Comparison of ENCODE assay signal across 9 mouse cellular contexts in genomic region chr9:99449886-99450647, GRCm38 (mm10). TPM values are rescaled to one million over a fixed set of nuclear protein-coding genes. Genes with fewer than 3 reads are reported as not detected.
DNase-seq lines count a peak whose midpoint lies in the region; ATAC-seq and TF ChIP-seq lines count a peak whose summit lies in the region.
"Had no signal": no experiment of that assay in that cellular context is flagged by ENCODE, and none has a peak within 500 bp of the region (broad histone marks: within the 10 kb centered on the region; RNA-seq: fewer than 3 reads in every experiment).

No protein-coding gene starts in this region.

- H3K4me3 ChIP-seq in hindbrain, embryonic 14.5 days (replicated peaks; ENCODE audit: low read length) = no peak overlapping the region
- no peak overlapping the region for H3K4me3 ChIP-seq in hindbrain, embryonic 10.5 days
- H3K4me3 ChIP-seq in E14TG2a.4 (replicated peaks; ENCODE audit: low read length) = no peak overlapping the region
- no peak overlapping the region for H3K4me3 ChIP-seq in liver, postnatal 0 days (ENCODE audit: low read depth, low read length)
- H3K4me3 ChIP-seq: embryonic facial prominence, embryonic 15.5 days had no signal

- no peaks in the 10 kb centered on the region; the same call in 1 of the 2 replicates for H3K4me1 ChIP-seq in hindbrain, embryonic 14.5 days (replicated peaks; ENCODE audit: control insufficient read depth, insufficient read depth, low read length)
- peaks cover 5% of the 10 kb centered on the region for H3K4me1 ChIP-seq in hindbrain, embryonic 10.5 days (replicated peaks)
- peaks cover 22% of the 10 kb centered on the region for H3K4me1 ChIP-seq in E14TG2a.4 (replicated peaks; ENCODE audit: low read depth, low read length)
- H3K4me1 ChIP-seq in liver, postnatal 0 days (ENCODE audit: insufficient read depth) = no peaks in the 10 kb centered on the region

- no peak for ATAC-seq in hindbrain, embryonic 14.5 days (ENCODE audit: low FRiP score)
- ATAC-seq in liver, postnatal 0 days = no peak

- no peak overlapping the region for H3K27ac ChIP-seq in hindbrain, embryonic 14.5 days
- H3K27ac ChIP-seq in hindbrain, embryonic 10.5 days = no peak overlapping the region
- no peak overlapping the region for H3K27ac ChIP-seq in liver, postnatal 0 days (ENCODE audit: low read depth)
- H3K27ac ChIP-seq: embryonic facial prominence, embryonic 15.5 days had no signal

- DNase-seq in hindbrain, embryonic 14.5 days (ENCODE audit: low spot score) = peak; percentile 67
- no peak for DNase-seq in hindbrain, embryonic 10.5 days (ENCODE audit: low spot score)
- peak; percentile 90 for DNase-seq in R1 (ENCODE audit: low read depth, low spot score)
- DNase-seq in liver, postnatal 0 days = no peak
- DNase-seq in right cerebral cortex, postnatal 36 days (ENCODE audit: low spot score in 2 of 2) = no peak
- no peak for DNase-seq in natural killer cell, adult 2 months (ENCODE audit: low spot score in 2 of 2)

- H3K9ac ChIP-seq in hindbrain, embryonic 14.5 days = no peak overlapping the region
- no peak overlapping the region for H3K9ac ChIP-seq in liver, postnatal 0 days (replicated peaks)
- H3K9ac ChIP-seq: embryonic facial prominence, embryonic 15.5 days had no signal

- H3K4me2 ChIP-seq in hindbrain, embryonic 14.5 days (replicated peaks) = no peak overlapping the region
- H3K4me2 ChIP-seq in liver, postnatal 0 days (ENCODE audit: low read depth, low read length) = no peak overlapping the region

- peak; percentile 57 for TF ChIP-seq CTCF in E14TG2a.4 (conservative IDR thresholded peaks at IDR 0.05; ENCODE audit: low read length)
- peak; percentile 38 for TF ChIP-seq CTCF in liver, postnatal 0 days (IDR thresholded peaks at IDR 0.05; ENCODE audit: low read depth)

- H3K27me3 ChIP-seq in hindbrain, embryonic 14.5 days (ENCODE audit: control insufficient read depth, insufficient read depth, low read length) = no peaks in the 10 kb centered on the region
- H3K27me3 ChIP-seq in hindbrain, embryonic 10.5 days (ENCODE audit: insufficient read depth, poor library complexity, severe bottlenecking) = peaks cover 25% of the 10 kb centered on the region
- H3K27me3 ChIP-seq in E14TG2a.4 (ENCODE audit: insufficient read depth, low read length) = peaks cover 20% of the 10 kb centered on the region
- no peaks in the 10 kb centered on the region for H3K27me3 ChIP-seq in liver, postnatal 0 days (ENCODE audit: insufficient read depth, low read length)

- TF ChIP-seq EP300 in liver, postnatal 0 days (IDR thresholded peaks at IDR 0.05; ENCODE audit: low read depth) = no peak

- no peaks in the 10 kb centered on the region for H3K36me3 ChIP-seq in hindbrain, embryonic 14.5 days (replicated peaks; ENCODE audit: control insufficient read depth, insufficient read depth)
- no peaks in the 10 kb centered on the region for H3K36me3 ChIP-seq in hindbrain, embryonic 10.5 days
- H3K36me3 ChIP-seq in E14TG2a.4 (ENCODE audit: insufficient read depth, low read length) = no peaks in the 10 kb centered on the region
- no peaks in the 10 kb centered on the region for H3K36me3 ChIP-seq in liver, postnatal 0 days (replicated peaks; ENCODE audit: insufficient read depth, low read length)
- H3K36me3 ChIP-seq: embryonic facial prominence, embryonic 15.5 days had no signal

- H3K9me3 ChIP-seq in hindbrain, embryonic 14.5 days (ENCODE audit: control insufficient read depth, low read length) = no peaks in the 10 kb centered on the region
- H3K9me3 ChIP-seq in hindbrain, embryonic 10.5 days = no peaks in the 10 kb centered on the region
- H3K9me3 ChIP-seq in E14TG2a.4 (ENCODE audit: low read length) = no peaks in the 10 kb centered on the region
- H3K9me3 ChIP-seq in liver, postnatal 0 days (ENCODE audit: low read length) = no peaks in the 10 kb centered on the region
- H3K9me3 ChIP-seq: embryonic facial prominence, embryonic 15.5 days had no signal

- WGBS in hindbrain, embryonic 14.5 days = 36% methylated on average over 9 of the region's 9 CpGs
- WGBS in hindbrain, embryonic 10.5 days = 44% methylated on average over 9 of the region's 9 CpGs
- WGBS in liver, postnatal 0 days (ENCODE audit: insufficient replicate concordance) = 42% methylated on average over 9 of the region's 9 CpGs

RNA-seq across cellular contexts. Expression of gene Nme9, which starts 1.2 kb away (rescaled TPM):
- polyA plus RNA-seq in hindbrain, embryonic 14.5 days (2014; fragmentation: Nextera tagmentation; extraction: Ambion mirVana) = 0.61 and 1.5 TPM in 2 replicates
- polyA plus RNA-seq in hindbrain, embryonic 10.5 days (2016; fragmentation: Nextera tagmentation; extraction: Ambion mirVana) = 1.3 TPM in 1 of 2 replicates, not detected in the other
- polyA plus RNA-seq in liver, postnatal 0 days (2015; fragmentation: Nextera tagmentation; extraction: Ambion mirVana) = not detected in 2 replicates
- polyA plus RNA-seq: limb, embryonic 14.5 days had no signal

RNA-seq across cellular contexts. Expression of gene Mras, which starts 12.9 kb away (rescaled TPM):
- polyA plus RNA-seq in hindbrain, embryonic 14.5 days (2014; fragmentation: Nextera tagmentation; extraction: Ambion mirVana) = 55.3 and 62.9 TPM in 2 replicates
- 10.9 and 16.0 TPM in 2 replicates for polyA plus RNA-seq in hindbrain, embryonic 10.5 days (2016; fragmentation: Nextera tagmentation; extraction: Ambion mirVana)
- 1.0 and 1.5 TPM in 2 replicates for polyA plus RNA-seq in liver, postnatal 0 days (2015; fragmentation: Nextera tagmentation; extraction: Ambion mirVana)

Comparison
In these comparisons a context has a peak if more than half of its experiments do, and no peak if none do; other contexts are left out.
1. DNase-seq: peak in hindbrain, embryonic 14.5 days (single experiment) and R1 (single experiment); none in hindbrain, embryonic 10.5 days (single experiment), liver, postnatal 0 days (single experiment), right cerebral cortex, postnatal 36 days (0 of 2) and natural killer cell, adult 2 months (0 of 2).